Mouse (Mus musculus) forebrain, embryonic 12.5 days (tissue): Measurements from ENCODE around the gene Trak1. TPM values are rescaled to one million over a fixed set of nuclear protein-coding genes. Genes with fewer than 3 reads are reported as not detected.

Experiments used
- ATAC-seq: fragments of 200-750 bp; cut with Nextera tagmentation; 2 replicates; pipeline ENCODE4 v1.8.0; 2017; ENCODE audit warnings: moderate TSS enrichment; ENCODE audit not compliant: low FRiP score
- H3K27ac ChIP-seq: fragments of 300-500 bp; sonication (generic); 2 replicates; pipeline ENCODE4 v1.5.1; 2016; ENCODE audit warnings: mild to moderate bottlenecking
- H3K27me3 ChIP-seq: fragments of 300-500 bp; sonication (generic); 2 replicates; pipeline ENCODE4 v1.6.1; 2016; ENCODE audit warnings: mild to moderate bottlenecking
- H3K36me3 ChIP-seq: fragments of 300-500 bp; sonication (generic); replicated peaks from 2 replicates; pipeline ENCODE4 v1.6.1; 2016; ENCODE audit warnings: mild to moderate bottlenecking
- H3K4me1 ChIP-seq: fragments of 300-500 bp; sonication (generic); 2 replicates; pipeline ENCODE4 v1.6.1; 2016
- H3K4me2 ChIP-seq: fragments of 300-500 bp; sonication (generic); 2 replicates; pipeline ENCODE4 v1.6.1; 2016; ENCODE audit warnings: mild to moderate bottlenecking, moderate library complexity
- H3K4me3 ChIP-seq: fragments of 300-500 bp; sonication (generic); replicated peaks from 2 replicates; pipeline ENCODE4 v1.5.1; 2016; ENCODE audit warnings: mild to moderate bottlenecking
- H3K9ac ChIP-seq: fragments of 300-500 bp; sonication (generic); 2 replicates; pipeline ENCODE4 v1.6.1; 2016; ENCODE audit warnings: mild to moderate bottlenecking
- H3K9me3 ChIP-seq: fragments of 300-500 bp; sonication (generic); 2 replicates; pipeline ENCODE4 v1.6.1; 2016
- WGBS: fragments of 180-500 bp; shearing (Covaris S2); methylation state at CpG from one replicate; pipeline ENCODE4 v1.1.7; 2016; 5-methylcytosine and 5-hydroxymethylcytosine counted together
- polyA plus RNA-seq: library from polyadenylated mRNA; unstranded; fragments of >200 nt; fragmentation: Nextera tagmentation; extraction: Ambion mirVana; gene quantifications from 2 replicates; pipeline ENCODE4 v1.2.1, GENCODE M21; 2016

Gene Trak1
- polyA plus RNA-seq, 1 experiment from 2014 or later, result 41.2 TPM

DNA sequence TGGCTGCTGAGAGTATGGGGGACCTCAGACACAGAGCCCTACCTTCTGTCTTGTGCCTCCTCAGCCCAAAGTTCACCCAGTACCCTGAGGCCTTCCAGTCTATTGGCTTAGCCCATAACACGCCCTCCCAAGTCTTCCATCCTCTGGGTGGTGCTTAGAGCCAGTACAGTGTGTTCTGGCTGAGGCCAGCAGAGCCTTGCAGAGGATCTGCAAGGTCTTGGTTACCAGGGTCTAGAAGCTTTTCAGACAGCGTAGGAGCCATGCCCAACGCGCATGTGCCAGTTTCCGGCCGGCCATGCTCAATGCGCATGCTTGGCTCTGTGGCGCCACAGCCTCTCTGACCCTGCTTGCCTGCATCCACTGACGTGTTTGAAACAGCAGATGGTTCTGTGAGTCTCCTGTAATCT, 85.9 kb downstream of the Trak1 start:
- Histone ChIP-seq H3K27me3 (no peaks in the 10 kb centered on the region), H3K36me3 (peaks cover 2% of the 10 kb centered on the region; the same call in 1 of the 2 replicates), H3K9me3 (no peaks in the 10 kb centered on the region), H3K4me2 (no peak overlapping the region), H3K4me3 (no peak overlapping the region), H3K27ac (peak overlapping the region; percentile 56; the same call in 1 of the 2 replicates), H3K4me1 (peaks cover 39% of the 10 kb centered on the region), H3K9ac (no peak overlapping the region)
- ATAC-seq, result no peak
- 87% methylated on average over 9 of the region's 9 CpGs for WGBS

DNA sequence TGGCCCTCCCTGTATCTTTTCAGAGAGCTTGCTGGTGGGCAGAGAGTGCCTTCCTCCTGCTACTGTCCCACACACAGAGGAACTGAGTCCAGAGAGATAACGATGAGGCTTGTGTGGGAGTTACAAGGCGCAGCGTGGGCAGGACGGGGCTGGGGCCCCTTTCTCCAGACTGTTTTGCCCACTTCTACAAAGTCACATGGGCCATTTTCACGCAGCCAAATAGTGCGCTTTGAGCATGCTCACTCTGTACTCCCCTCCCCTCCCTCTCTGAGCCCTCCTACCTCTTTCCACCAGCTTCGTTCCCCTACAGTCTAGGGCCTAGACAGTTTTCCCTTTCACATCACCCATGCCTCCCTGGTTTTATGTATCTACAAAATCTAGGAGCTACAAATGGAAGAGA, 87.3 kb downstream of the Trak1 start:
- H3K36me3 ChIP-seq, result peaks cover 2% of the 10 kb centered on the region; the same call in 1 of the 2 replicates
- no peak overlapping the region for H3K4me3 ChIP-seq
- ATAC-seq, result no peak
- H3K27ac ChIP-seq, result no peak overlapping the region
- H3K9ac ChIP-seq, result no peak overlapping the region
- H3K27me3 ChIP-seq, result no peaks in the 10 kb centered on the region
- 76% methylated on average over 7 of the region's 7 CpGs for WGBS
- H3K9me3 ChIP-seq, result no peaks in the 10 kb centered on the region
- peaks cover 44% of the 10 kb centered on the region for H3K4me1 ChIP-seq
- H3K4me2 ChIP-seq, result no peak overlapping the region

GRCm38 (mm10) chr9:121385091-121385748, 87.9 kb downstream of the Trak1 start:
- ATAC-seq, result no peak
- peak overlapping the region; percentile 29; the same call in 1 of the 2 replicates for H3K9ac ChIP-seq
- WGBS, result 35% methylated on average over 16 of the region's 16 CpGs
- peaks cover 5% of the 10 kb centered on the region; the same call in 1 of the 2 replicates for H3K36me3 ChIP-seq
- peak overlapping the region; percentile 54 for H3K27ac ChIP-seq
- H3K4me1 ChIP-seq, result peaks cover 44% of the 10 kb centered on the region
- no peaks in the 10 kb centered on the region for H3K27me3 ChIP-seq
- H3K9me3 ChIP-seq, result no peaks in the 10 kb centered on the region
- H3K4me3 ChIP-seq, result no peak overlapping the region
- H3K4me2 ChIP-seq, result no peak overlapping the region

GRCm38 (mm10) chr9:121385749-121386350, 88.5 kb downstream of the Trak1 start:
- Histone ChIP-seq H3K9ac (no peak overlapping the region), H3K9me3 (no peaks in the 10 kb centered on the region), H3K4me3 (no peak overlapping the region), H3K36me3 (peaks cover 5% of the 10 kb centered on the region; the same call in 1 of the 2 replicates), H3K27ac (peak overlapping the region; percentile 54; the same call in 1 of the 2 replicates), H3K4me2 (no peak overlapping the region), H3K27me3 (no peaks in the 10 kb centered on the region), H3K4me1 (peaks cover 44% of the 10 kb centered on the region)
- 74% methylated on average over 12 of the region's 12 CpGs for WGBS
- no peak for ATAC-seq

- H3K27ac ChIP-seq, result no peak overlapping the region
- no peak overlapping the region for H3K4me2 ChIP-seq
- no peaks in the 10 kb centered on the region for H3K27me3 ChIP-seq
- H3K36me3 ChIP-seq, result peaks cover 12% of the 10 kb centered on the region
- H3K4me1 ChIP-seq, result peaks cover 29% of the 10 kb centered on the region
- no peak overlapping the region for H3K4me3 ChIP-seq
- WGBS, result 80% methylated on average over 9 of the region's 9 CpGs
- no peak overlapping the region for H3K9ac ChIP-seq
- H3K9me3 ChIP-seq, result no peaks in the 10 kb centered on the region
- no peak for ATAC-seq
Measured at GRCm38 (mm10) chr9:121387539-121388272, 90.4 kb downstream of the Trak1 start.

DNA sequence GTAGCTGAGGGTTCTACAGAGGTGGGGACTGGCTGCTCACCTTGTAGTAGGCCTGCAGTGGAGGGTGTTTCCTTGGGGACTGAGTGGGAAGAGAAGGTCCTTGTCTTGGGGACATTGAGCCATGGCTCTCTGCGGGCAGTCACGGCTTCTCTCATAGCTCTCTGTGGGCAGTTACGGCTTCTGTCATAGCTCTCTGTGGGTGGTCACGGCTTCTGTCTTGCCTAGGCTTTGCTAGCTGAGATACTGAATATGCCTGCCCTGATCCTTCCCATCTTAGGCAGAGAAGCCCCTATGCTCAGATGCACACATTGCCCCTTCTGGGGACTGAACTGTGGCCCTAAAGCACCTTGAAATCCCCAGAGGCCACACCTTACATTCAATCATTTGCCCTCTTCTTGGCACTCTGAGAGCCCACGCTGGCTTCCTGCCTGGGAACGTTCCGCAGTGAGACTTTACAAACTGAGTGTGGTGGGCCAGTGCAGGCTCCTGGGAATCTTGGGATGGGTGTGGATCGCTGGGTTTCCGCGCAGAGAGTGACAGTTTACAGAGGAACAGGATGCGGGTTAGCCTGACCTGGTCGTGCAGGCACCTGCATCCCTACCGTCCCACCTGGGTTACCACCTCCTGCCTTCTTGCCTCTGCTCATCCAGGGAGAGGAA, 91.1 kb downstream of the Trak1 start:
- Histone ChIP-seq H3K9ac (no peak overlapping the region), H3K36me3 (peaks cover 17% of the 10 kb centered on the region), H3K4me1 (peaks cover 23% of the 10 kb centered on the region), H3K4me3 (no peak overlapping the region), H3K4me2 (no peak overlapping the region), H3K27me3 (no peaks in the 10 kb centered on the region), H3K9me3 (no peaks in the 10 kb centered on the region), H3K27ac (no peak overlapping the region)
- 79% methylated on average over 13 of the region's 13 CpGs for WGBS
- ATAC-seq, result no peak

DNA sequence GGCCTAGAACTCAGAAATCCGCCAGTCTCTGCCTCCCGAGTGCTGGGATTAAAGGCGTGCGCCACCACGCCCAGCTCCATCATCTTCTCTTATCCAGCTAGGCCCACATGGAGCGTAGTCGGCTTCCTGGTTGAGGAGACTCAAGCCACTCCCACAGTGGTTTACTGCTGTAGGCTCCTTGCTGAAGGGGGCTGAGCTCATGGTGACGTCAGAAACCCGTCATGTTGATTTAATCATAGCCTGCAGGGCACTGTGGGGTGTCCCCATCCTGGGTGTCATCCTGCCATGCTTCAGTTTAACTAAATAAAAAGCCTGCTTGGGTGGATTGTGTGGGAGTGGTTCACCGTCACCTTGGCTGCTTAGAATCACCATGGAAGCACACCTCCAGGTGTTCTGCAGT, 92.0 kb downstream of the Trak1 start:
- H3K4me2 ChIP-seq, result no peak overlapping the region
- no peak for ATAC-seq
- WGBS, result 84% methylated on average over 10 of the region's 10 CpGs
- no peaks in the 10 kb centered on the region for H3K27me3 ChIP-seq
- peaks cover 21% of the 10 kb centered on the region for H3K36me3 ChIP-seq
- no peaks in the 10 kb centered on the region for H3K9me3 ChIP-seq
- no peak overlapping the region for H3K27ac ChIP-seq
- H3K4me1 ChIP-seq, result peaks cover 21% of the 10 kb centered on the region
- H3K9ac ChIP-seq, result no peak overlapping the region
- no peak overlapping the region for H3K4me3 ChIP-seq

DNA sequence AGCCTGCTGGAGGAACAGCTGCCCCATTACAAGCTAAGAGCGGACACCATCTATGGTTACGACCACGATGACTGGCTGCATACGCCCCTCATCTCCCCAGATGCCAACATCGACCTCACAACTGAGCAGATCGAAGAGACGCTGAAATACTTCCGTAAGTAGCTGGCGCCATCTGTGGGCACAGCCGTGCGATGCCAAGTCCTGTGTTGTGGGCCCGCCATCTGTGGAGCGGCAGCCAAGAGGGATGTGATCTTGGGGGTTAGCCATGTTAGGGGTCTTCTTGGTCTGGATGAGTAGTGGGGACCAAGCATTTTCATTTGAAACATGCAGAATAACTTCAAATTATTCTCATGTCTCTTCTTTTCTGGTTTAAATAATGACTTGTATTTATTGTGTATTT, 94.6 kb downstream of the Trak1 start:
- peaks cover 27% of the 10 kb centered on the region for H3K36me3 ChIP-seq
- H3K4me1 ChIP-seq, result peaks cover 17% of the 10 kb centered on the region
- H3K4me3 ChIP-seq, result no peak overlapping the region
- 94% methylated on average over 13 of the region's 13 CpGs for WGBS
- no peak overlapping the region for H3K9ac ChIP-seq
- H3K27me3 ChIP-seq, result no peaks in the 10 kb centered on the region
- H3K27ac ChIP-seq, result no peak overlapping the region
- H3K4me2 ChIP-seq, result no peak overlapping the region
- ATAC-seq, result no peak
- no peaks in the 10 kb centered on the region for H3K9me3 ChIP-seq

- H3K36me3 ChIP-seq, result peaks cover 27% of the 10 kb centered on the region
- no peak overlapping the region for H3K4me3 ChIP-seq
- no peak overlapping the region for H3K9ac ChIP-seq
- no peak overlapping the region for H3K4me2 ChIP-seq
- H3K9me3 ChIP-seq, result no peaks in the 10 kb centered on the region
- H3K27me3 ChIP-seq, result no peaks in the 10 kb centered on the region
- H3K27ac ChIP-seq, result no peak overlapping the region
- peaks cover 18% of the 10 kb centered on the region for H3K4me1 ChIP-seq
- ATAC-seq, result no peak
- WGBS, result 54% methylated on average over 5 of the region's 5 CpGs
Measured at GRCm38 (mm10) chr9:121392427-121392826, 95.1 kb downstream of the Trak1 start.

GRCm38 (mm10) chr9:121393104-121393503, 95.8 kb downstream of the Trak1 start:
- Histone ChIP-seq H3K4me3 (no peak overlapping the region), H3K9me3 (no peaks in the 10 kb centered on the region), H3K4me1 (peaks cover 17% of the 10 kb centered on the region), H3K9ac (no peak overlapping the region), H3K4me2 (no peak overlapping the region), H3K36me3 (peaks cover 27% of the 10 kb centered on the region), H3K27me3 (no peaks in the 10 kb centered on the region), H3K27ac (no peak overlapping the region)
- 96% methylated on average over 4 of the region's 4 CpGs for WGBS
- no peak for ATAC-seq

DNA sequence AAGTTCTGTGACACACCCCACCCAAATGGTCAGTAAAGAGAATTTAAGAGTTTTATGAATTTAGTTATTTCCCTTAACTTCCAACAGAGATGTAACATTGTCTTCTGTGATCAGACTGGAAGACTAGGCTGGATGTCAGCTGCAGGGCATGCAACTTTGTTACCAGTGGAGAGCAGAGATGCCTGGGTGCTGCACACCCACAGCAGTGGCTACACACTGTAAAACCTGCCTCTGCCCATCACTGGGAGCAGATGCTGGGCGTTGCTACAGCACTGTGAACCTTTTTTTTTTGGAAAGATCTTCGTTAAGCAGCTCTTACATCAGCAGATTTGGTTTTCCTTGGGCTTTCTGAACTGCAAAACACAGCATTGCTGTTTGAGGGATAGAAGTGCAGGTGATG, 97.6 kb downstream of the Trak1 start:
- ATAC-seq, result no peak
- Histone ChIP-seq H3K36me3 (peaks cover 22% of the 10 kb centered on the region), H3K4me1 (peaks cover 24% of the 10 kb centered on the region), H3K27ac (no peak overlapping the region), H3K4me3 (no peak overlapping the region), H3K27me3 (no peaks in the 10 kb centered on the region), H3K9me3 (no peaks in the 10 kb centered on the region), H3K4me2 (no peak overlapping the region), H3K9ac (no peak overlapping the region)
- 72% methylated on average over 2 of the region's 2 CpGs for WGBS

DNA sequence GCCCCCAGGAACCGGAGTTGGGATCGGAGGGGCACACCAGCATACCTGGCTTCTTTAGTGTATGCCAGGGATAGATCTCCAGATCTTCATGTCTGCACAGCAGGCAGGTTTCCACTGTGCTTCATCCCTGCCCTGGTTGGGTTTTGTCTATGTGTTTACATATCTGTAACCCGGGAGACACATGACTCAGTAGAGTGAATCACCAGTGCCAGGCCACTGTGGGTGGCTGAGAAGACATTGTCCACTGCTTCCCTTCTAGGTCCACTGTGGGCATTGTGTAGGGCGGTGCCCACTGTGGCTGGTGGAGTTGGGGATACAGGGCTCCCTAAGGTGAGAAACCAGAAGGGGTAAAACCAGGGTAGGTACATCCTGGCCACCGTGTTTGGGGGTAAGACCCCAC, 98.5 kb downstream of the Trak1 start:
- H3K27ac ChIP-seq, result no peak overlapping the region
- no peak overlapping the region for H3K9ac ChIP-seq
- H3K4me3 ChIP-seq, result no peak overlapping the region
- H3K27me3 ChIP-seq, result no peaks in the 10 kb centered on the region
- peaks cover 24% of the 10 kb centered on the region for H3K4me1 ChIP-seq
- H3K9me3 ChIP-seq, result no peaks in the 10 kb centered on the region
- peaks cover 22% of the 10 kb centered on the region for H3K36me3 ChIP-seq
- WGBS, result 91% methylated on average over 5 of the region's 5 CpGs
- H3K4me2 ChIP-seq, result no peak overlapping the region
- no peak for ATAC-seq
